Mouse (Mus musculus) lung, embryonic 15.5 days (tissue): Measurements from ENCODE around the gene Jkamp. TPM values are rescaled to one million over a fixed set of nuclear protein-coding genes. Genes with fewer than 3 reads are reported as not detected.

Source experiments
- ATAC-seq: fragments of 200-750 bp; cut with Nextera tagmentation; 2 replicates; pipeline ENCODE4 v1.8.0; 2017; ENCODE audit warnings: moderate number of reproducible peaks, borderline replicate concordance; ENCODE audit not compliant: low FRiP score, low TSS enrichment; ENCODE audit errors: extremely low read depth
- H3K27ac ChIP-seq: fragments of 300-500 bp; sonication (generic); 2 replicates; pipeline ENCODE4 v1.5.1; 2015; ENCODE audit warnings: moderate library complexity, mild to moderate bottlenecking, inconsistent platforms
- H3K27me3 ChIP-seq: fragments of 300-500 bp; sonication (generic); 2 replicates; pipeline ENCODE4 v1.6.1; 2015; ENCODE audit warnings: inconsistent platforms
- H3K36me3 ChIP-seq: fragments of 300-500 bp; sonication (generic); 2 replicates; pipeline ENCODE4 v1.6.1; 2015; ENCODE audit warnings: inconsistent platforms
- H3K4me1 ChIP-seq: fragments of 300-500 bp; sonication (generic); 2 replicates; pipeline ENCODE4 v1.6.1; 2015; ENCODE audit warnings: inconsistent platforms
- H3K4me2 ChIP-seq: fragments of 300-500 bp; sonication (generic); 2 replicates; pipeline ENCODE4 v1.6.1; 2015; ENCODE audit warnings: inconsistent platforms, mild to moderate bottlenecking, moderate library complexity
- H3K4me3 ChIP-seq: fragments of 300-500 bp; sonication (generic); 2 replicates; pipeline ENCODE4 v1.5.1; 2015; ENCODE audit warnings: mild to moderate bottlenecking, inconsistent platforms
- H3K9ac ChIP-seq: fragments of 300-500 bp; sonication (generic); 2 replicates; pipeline ENCODE4 v1.6.1; 2015; ENCODE audit warnings: inconsistent platforms
- H3K9me3 ChIP-seq: fragments of 300-500 bp; sonication (generic); 2 replicates; pipeline ENCODE4 v1.6.1; 2016; ENCODE audit warnings: inconsistent platforms
- WGBS: fragments of 180-500 bp; shearing (Covaris S2); methylation state at CpG from one replicate; pipeline ENCODE4 v1.1.7; 2015; 5-methylcytosine and 5-hydroxymethylcytosine counted together
- microRNA-seq: library from miRNA; unstranded; fragments of <30 nt; microRNA quantifications from one replicate; pipeline ENCODE4, GENCODE M21; 2016
- polyA plus RNA-seq: library from polyadenylated mRNA; unstranded; fragments of >200 nt; fragmentation: Nextera tagmentation; extraction: Ambion mirVana; gene quantifications from 2 replicates; pipeline ENCODE4 v1.2.1, GENCODE M21; 2015

Gene Jkamp
- polyA plus RNA-seq, 1 experiment from 2014 or later: 81.6 TPM

- ATAC-seq: no peak
- no peaks in the 10 kb centered on the region for H3K27me3 ChIP-seq
- H3K4me1 ChIP-seq: no peaks in the 10 kb centered on the region
- H3K9ac ChIP-seq: no peak overlapping the region
- H3K36me3 ChIP-seq: peaks cover 62% of the 10 kb centered on the region
- no peak overlapping the region for H3K4me3 ChIP-seq
- WGBS: 92% methylated on average over 8 of the region's 8 CpGs
- no peak overlapping the region for H3K27ac ChIP-seq
- no peak overlapping the region for H3K4me2 ChIP-seq
- no peaks in the 10 kb centered on the region for H3K9me3 ChIP-seq
Measured at GRCm38 (mm10) chr12:72096966-72097365, 11.6 kb downstream of the Jkamp start.

- WGBS: 73% methylated on average over 6 of the region's 6 CpGs
- Histone ChIP-seq H3K27me3 (no peaks in the 10 kb centered on the region), H3K4me1 (peaks cover 4% of the 10 kb centered on the region; the same call in 1 of the 2 replicates), H3K4me2 (no peak overlapping the region), H3K9ac (no peak overlapping the region), H3K36me3 (peaks cover 17% of the 10 kb centered on the region), H3K27ac (no peak overlapping the region), H3K9me3 (no peaks in the 10 kb centered on the region), H3K4me3 (no peak overlapping the region)
- no peak for ATAC-seq
Measured at GRCm38 (mm10) chr12:72102776-72103175, 17.4 kb downstream of the Jkamp start.

GRCm38 (mm10) chr12:72104027-72104426 is 18.6 kb downstream of the Jkamp start:
- Histone ChIP-seq H3K4me3 (no peak overlapping the region), H3K27me3 (no peaks in the 10 kb centered on the region), H3K4me1 (peaks cover 4% of the 10 kb centered on the region; the same call in 1 of the 2 replicates), H3K36me3 (peaks cover 12% of the 10 kb centered on the region; the same call in 1 of the 2 replicates), H3K4me2 (no peak overlapping the region), H3K9me3 (no peaks in the 10 kb centered on the region), H3K9ac (no peak overlapping the region), H3K27ac (no peak overlapping the region)
- WGBS: 81% methylated on average over 5 of the region's 5 CpGs
- ATAC-seq: no peak

DNA sequence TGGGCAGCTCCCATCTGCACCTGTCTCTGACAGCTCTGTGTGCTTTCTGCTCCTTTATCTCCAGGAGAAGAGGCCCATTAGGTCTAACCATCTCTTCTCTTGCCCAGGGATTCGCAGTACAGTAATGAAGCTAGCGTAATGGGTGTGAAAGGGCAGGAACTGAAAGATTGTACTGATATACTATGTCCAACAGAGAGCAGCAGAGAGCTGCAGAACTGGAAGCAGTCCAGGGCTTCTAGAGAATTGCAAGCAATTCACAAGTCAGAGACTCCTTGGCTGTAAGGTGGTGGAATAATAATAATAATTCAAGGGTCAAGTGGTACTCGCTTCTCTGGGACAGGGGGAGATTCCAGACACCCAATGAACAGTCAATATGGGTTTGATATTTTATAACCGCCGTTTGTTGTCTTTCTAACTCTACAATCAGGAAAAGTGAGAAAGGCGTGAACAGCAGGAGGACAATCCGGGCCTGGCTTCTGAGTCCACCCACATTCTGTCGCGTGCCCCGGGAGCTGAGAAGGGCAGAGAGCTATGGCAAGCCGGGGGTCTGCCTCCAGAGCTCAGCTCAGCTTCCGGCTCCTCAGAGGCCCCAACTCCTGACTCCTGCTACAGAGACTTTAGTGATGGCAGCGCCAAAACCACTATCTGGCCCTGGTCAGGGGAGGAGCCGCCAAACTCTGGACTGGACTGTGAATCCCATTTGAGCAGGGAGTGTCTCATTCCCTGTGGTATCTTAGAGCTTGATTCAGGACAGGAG is 19.3 kb downstream of the Jkamp start:
- ATAC-seq: no peak
- Histone ChIP-seq H3K9me3 (no peaks in the 10 kb centered on the region), H3K4me1 (peaks cover 4% of the 10 kb centered on the region; the same call in 1 of the 2 replicates), H3K27ac (no peak overlapping the region), H3K9ac (no peak overlapping the region), H3K36me3 (peaks cover 12% of the 10 kb centered on the region; the same call in 1 of the 2 replicates), H3K27me3 (no peaks in the 10 kb centered on the region), H3K4me3 (no peak overlapping the region), H3K4me2 (peak overlapping the region; percentile 23; the same call in 1 of the 2 replicates)
- WGBS: 21% methylated on average over 14 of the region's 14 CpGs

DNA sequence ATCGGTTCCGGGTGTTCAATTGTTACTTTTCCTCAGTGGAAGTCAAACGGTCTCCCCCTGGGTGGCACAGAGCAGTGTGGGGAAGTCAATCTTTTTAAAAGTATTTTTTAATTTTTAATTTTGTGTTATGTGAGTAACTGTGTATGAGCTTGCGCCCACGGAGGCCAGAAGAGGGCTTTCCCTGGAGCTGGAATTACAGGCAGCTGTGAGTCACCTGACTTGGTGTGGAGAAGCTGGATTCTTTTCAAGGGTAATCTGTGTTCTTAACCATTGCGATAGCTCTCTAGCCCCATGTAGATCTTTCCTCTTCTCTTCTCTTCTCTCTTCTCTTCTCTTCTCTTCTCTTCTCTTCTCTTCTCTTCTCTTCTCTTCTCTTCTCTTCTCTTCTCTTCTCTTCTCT is 29.7 kb downstream of the Jkamp start:
- Histone ChIP-seq H3K27ac (no peak overlapping the region), H3K9me3 (no peaks in the 10 kb centered on the region), H3K4me2 (no peak overlapping the region), H3K36me3 (no peaks in the 10 kb centered on the region), H3K4me3 (no peak overlapping the region), H3K9ac (no peak overlapping the region), H3K4me1 (no peaks in the 10 kb centered on the region), H3K27me3 (no peaks in the 10 kb centered on the region)
- 72% methylated on average over 6 of the region's 6 CpGs for WGBS
- ATAC-seq: no peak

DNA sequence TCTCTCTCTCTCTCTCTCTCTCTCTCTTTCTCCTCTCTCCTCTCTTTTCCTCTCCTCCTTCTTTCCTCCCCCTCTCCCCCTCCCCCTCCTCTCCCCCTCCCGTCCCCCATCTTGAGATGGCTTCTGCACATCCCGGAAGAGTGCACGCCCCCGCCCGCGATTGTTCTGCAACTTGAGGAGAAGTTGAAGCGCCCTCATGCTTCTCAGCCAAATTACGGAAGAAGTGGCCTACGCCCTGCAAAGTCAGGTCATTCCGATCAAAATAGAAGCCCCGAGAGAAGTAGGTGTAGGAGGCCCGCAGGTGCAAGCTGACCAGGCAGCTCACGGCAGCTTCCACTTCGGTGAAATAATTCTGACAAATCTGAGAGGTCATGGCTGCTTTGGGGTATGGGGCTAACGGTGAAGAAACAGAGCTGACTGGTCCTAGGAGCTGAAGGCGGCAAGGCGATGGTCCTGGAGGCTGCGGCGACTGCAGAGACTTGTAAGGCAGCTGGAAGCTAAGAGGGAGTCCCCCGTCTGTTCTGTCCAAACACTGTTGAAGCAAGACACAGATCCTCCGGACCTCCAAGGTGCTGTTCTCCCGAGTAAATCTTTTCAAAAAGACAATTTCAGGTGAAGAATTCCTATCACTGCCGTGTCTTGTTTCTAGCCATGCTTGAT is 30.4 kb downstream of the Jkamp start:
- no peaks in the 10 kb centered on the region for H3K9me3 ChIP-seq
- no peak overlapping the region for H3K27ac ChIP-seq
- no peak overlapping the region for H3K9ac ChIP-seq
- WGBS: 69% methylated on average over 22 of the region's 23 CpGs
- H3K4me1 ChIP-seq: no peaks in the 10 kb centered on the region
- no peak overlapping the region for H3K4me2 ChIP-seq
- no peaks in the 10 kb centered on the region for H3K36me3 ChIP-seq
- no peak overlapping the region for H3K4me3 ChIP-seq
- no peak for ATAC-seq
- no peaks in the 10 kb centered on the region for H3K27me3 ChIP-seq

DNA sequence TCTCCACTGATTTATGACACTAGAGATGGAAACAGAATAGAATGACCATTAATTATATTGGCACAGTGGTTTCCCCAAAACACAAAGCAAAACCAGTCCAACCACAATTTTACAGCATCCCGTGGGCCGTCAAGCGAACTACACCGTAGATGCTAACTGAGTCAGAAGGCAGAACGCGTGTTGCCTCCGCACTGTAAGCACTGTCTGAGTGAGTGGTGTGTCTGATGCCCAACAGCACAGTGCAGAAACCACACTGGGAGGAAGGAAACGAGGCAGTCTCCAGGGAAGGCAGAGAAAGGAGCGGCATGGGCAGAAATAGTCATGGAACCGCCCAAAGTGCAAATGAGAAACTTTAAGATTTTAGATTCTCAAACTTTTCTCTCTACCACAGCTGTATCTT is 43.8 kb downstream of the Jkamp start:
- H3K27me3 ChIP-seq: no peaks in the 10 kb centered on the region
- no peak overlapping the region for H3K27ac ChIP-seq
- H3K9me3 ChIP-seq: no peaks in the 10 kb centered on the region
- H3K9ac ChIP-seq: no peak overlapping the region
- WGBS: 89% methylated on average over 10 of the region's 10 CpGs
- no peaks in the 10 kb centered on the region for H3K4me1 ChIP-seq
- H3K4me3 ChIP-seq: no peak overlapping the region
- no peak for ATAC-seq
- no peaks in the 10 kb centered on the region for H3K36me3 ChIP-seq
- H3K4me2 ChIP-seq: no peak overlapping the region

GRCm38 (mm10) chr12:72150786-72151185 is 65.4 kb downstream of the Jkamp start:
- Histone ChIP-seq H3K4me3 (no peak overlapping the region), H3K9ac (no peak overlapping the region), H3K36me3 (no peaks in the 10 kb centered on the region), H3K27me3 (no peaks in the 10 kb centered on the region), H3K9me3 (no peaks in the 10 kb centered on the region), H3K4me2 (no peak overlapping the region), H3K4me1 (no peaks in the 10 kb centered on the region), H3K27ac (no peak overlapping the region)
- no peak for ATAC-seq
- 85% methylated on average over 4 of the region's 4 CpGs for WGBS

Small RNAs within 50 kb of the gene (microRNA-seq; reads per million reads assigned to microRNA genes)
- gene Gm24466: not detected

Other genes with a start within 250 kb of the Jkamp start
- 0.42 and 0.64 TPM in 2 replicates for gene Gpr135, start 14.5 kb upstream of the Jkamp start, polyA plus RNA-seq
- 23.6 TPM in 2 replicates for gene L3hypdh, start 150 bp upstream of the Jkamp start, polyA plus RNA-seq
- gene Ccdc175, start 99.4 kb downstream of the Jkamp start, polyA plus RNA-seq: not detected in 2 replicates